Mouse (Mus musculus) heart, postnatal 10 days (tissue): ENCODE measurements at regions not wholly inside any gene's neighbourhood (a gene's known extent, or its start where the extent isn't known, plus 50 kb on each side); places are given as distances from the start of the nearest gene placed in this dataset.

Experiments used
- DNase-seq, 2 experiments: peaks; one replicate each; pipeline ENCODE4 v3.0.0; 2021
- intact Hi-C: fragments of 180-260 bp; cut with DNase I; formaldehyde crosslinking; loops from one replicate; pipeline ENCODE4 v1.15.1; 2025

GRCm38 (mm10) chr5:59103358-59104077 is 1385.8 kb downstream of the Pcdh7 start:
- intact Hi-C loops: no loop called here
- DNase-seq: no peak

DNA sequence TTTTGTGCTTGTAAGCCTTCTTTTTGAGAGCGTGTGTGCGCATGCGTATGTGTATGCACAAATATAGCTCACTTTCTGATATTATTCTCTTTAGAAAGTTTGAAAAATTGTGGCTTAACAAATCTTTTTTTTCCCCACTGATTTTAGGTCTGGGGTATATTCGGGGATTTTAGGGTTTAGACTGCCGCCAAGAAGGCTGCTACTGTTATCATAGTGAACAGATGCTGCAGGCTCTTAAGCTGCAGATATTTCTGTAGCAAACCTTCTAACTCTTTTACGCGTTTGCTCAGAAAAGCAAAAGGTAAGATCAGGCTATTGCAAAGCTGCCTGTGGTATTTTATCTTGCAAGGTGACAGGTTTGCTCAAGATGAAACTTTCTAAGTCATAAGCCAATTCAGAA is 1420.5 kb downstream of the Pcdh7 start:
- intact Hi-C loops: no loop called here
- no peak for DNase-seq

GRCm38 (mm10) chr5:59138721-59139120 is 1421.0 kb downstream of the Pcdh7 start:
- intact Hi-C loops: no loop called here
- DNase-seq: peak in 1 of 2 experiments; percentile 0
